Mouse (Mus musculus) heart, embryonic 14.5 days (tissue): ENCODE results near the gene Phldb2. TPM values are rescaled to one million over a fixed set of nuclear protein-coding genes. Genes with fewer than 3 reads are reported as not detected.

Experiments
- ATAC-seq: fragments of 200-750 bp; cut with Nextera tagmentation; 2 replicates; pipeline ENCODE4 v1.8.0; 2017; ENCODE audit warnings: low read depth, moderate TSS enrichment; ENCODE audit not compliant: insufficient number of reproducible peaks, insufficient read depth, low FRiP score
- H3K27ac ChIP-seq, 2 experiments: fragments of 200-500 bp in 1 of 2; fragments of 300-500 bp in 1 of 2; sonication (generic) in 1 of 2; replicated peaks in 1 of 2; 2 replicates each; pipeline ENCODE4 v1.5.1; 2012 to 2014; ENCODE audit warnings: low read depth in 2 of 2, low read length in 2 of 2, control low read depth in 1 of 2, mild to moderate bottlenecking in 1 of 2, mixed read lengths in 1 of 2; ENCODE audit not compliant: control insufficient read depth in 1 of 2, insufficient read depth in 1 of 2
- H3K27me3 ChIP-seq: fragments of 300-500 bp; sonication (generic); 2 replicates; pipeline ENCODE4 v1.6.1; 2014; ENCODE audit warnings: mild to moderate bottlenecking, low read length, control low read depth; ENCODE audit not compliant: control insufficient read depth, insufficient read depth
- H3K36me3 ChIP-seq: fragments of 300-500 bp; sonication (generic); 2 replicates; pipeline ENCODE4 v1.6.1; 2014; ENCODE audit warnings: mild to moderate bottlenecking, control low read depth, low read length, mixed read lengths; ENCODE audit not compliant: control insufficient read depth, insufficient read depth
- H3K4me1 ChIP-seq, 2 experiments: fragments of 200-500 bp in 1 of 2; fragments of 300-500 bp in 1 of 2; sonication (generic) in 1 of 2; 2 replicates each; pipeline ENCODE4 v1.6.1; 2012 to 2014; ENCODE audit warnings: low read length in 2 of 2, control low read depth in 1 of 2, mixed read lengths in 1 of 2; ENCODE audit not compliant: control insufficient read depth in 2 of 2, insufficient read depth in 2 of 2
- H3K4me2 ChIP-seq: fragments of 300-500 bp; sonication (generic); 2 replicates; pipeline ENCODE4 v1.6.1; 2014; ENCODE audit warnings: mild to moderate bottlenecking, low read length
- H3K4me3 ChIP-seq, 2 experiments: fragments of 200-500 bp in 1 of 2; fragments of 300-500 bp in 1 of 2; sonication (generic) in 1 of 2; 2 replicates each; pipeline ENCODE4 v1.5.1; 2012 to 2014; ENCODE audit warnings: low read length in 2 of 2, mild to moderate bottlenecking in 2 of 2, control low read depth in 1 of 2, low read depth in 1 of 2, moderate library complexity in 1 of 2; ENCODE audit not compliant: control insufficient read depth in 1 of 2, insufficient read depth in 1 of 2
- H3K9ac ChIP-seq: fragments of 300-500 bp; sonication (generic); 2 replicates; pipeline ENCODE4 v1.6.1; 2014; ENCODE audit warnings: mild to moderate bottlenecking, low read length
- H3K9me3 ChIP-seq: fragments of 300-500 bp; sonication (generic); 2 replicates; pipeline ENCODE4 v1.6.1; 2016; ENCODE audit warnings: low read length, control low read depth; ENCODE audit not compliant: control insufficient read depth
- WGBS: fragments of 180-500 bp; shearing (Covaris S2); extraction: QIAGEN DNeasy Blood & Tissue Kit; methylation state at CpG from one replicate; pipeline ENCODE4 v1.1.7; 2014; 5-methylcytosine and 5-hydroxymethylcytosine counted together
- polyA plus RNA-seq: library from polyadenylated mRNA; unstranded; fragments of >200 nt; fragmentation: Nextera tagmentation; extraction: Ambion mirVana; gene quantifications from 2 replicates; pipeline ENCODE4 v1.2.1, GENCODE M21; 2014

Gene Phldb2
- polyA plus RNA-seq, 1 experiment from 2014 or later = 42.9 TPM

DNA sequence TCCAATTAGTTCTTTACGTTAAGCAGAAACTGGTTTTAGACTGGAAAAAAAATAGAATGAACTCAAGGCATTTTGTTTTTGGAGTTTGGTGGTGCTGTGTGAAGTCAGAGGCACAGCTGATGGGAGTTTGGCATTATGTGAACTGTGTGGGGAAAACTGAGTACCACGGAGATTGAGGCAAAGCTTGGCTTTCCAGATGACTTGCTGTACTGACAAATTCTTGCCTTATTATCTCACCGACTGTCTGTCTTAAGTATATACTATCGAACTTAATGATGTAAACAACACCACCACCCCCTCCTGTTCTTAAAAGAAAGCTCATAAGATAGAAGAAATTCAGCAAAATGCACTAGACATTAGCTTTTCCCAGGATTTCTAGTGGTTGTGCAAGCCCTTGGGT lies 129.4 kb downstream of the Phldb2 start:
- Histone ChIP-seq H3K4me1 (no peaks in the 10 kb centered on the region), H3K9me3 (peaks cover 5% of the 10 kb centered on the region; the same call in 1 of the 2 replicates), H3K36me3 (peaks cover 58% of the 10 kb centered on the region), H3K27ac (no peak overlapping the region), H3K9ac (no peak overlapping the region), H3K4me3 (no peak overlapping the region), H3K27me3 (no peaks in the 10 kb centered on the region), H3K4me2 (no peak overlapping the region)
- 75% methylated on average over 4 of the region's 4 CpGs for WGBS
- no peak for ATAC-seq

DNA sequence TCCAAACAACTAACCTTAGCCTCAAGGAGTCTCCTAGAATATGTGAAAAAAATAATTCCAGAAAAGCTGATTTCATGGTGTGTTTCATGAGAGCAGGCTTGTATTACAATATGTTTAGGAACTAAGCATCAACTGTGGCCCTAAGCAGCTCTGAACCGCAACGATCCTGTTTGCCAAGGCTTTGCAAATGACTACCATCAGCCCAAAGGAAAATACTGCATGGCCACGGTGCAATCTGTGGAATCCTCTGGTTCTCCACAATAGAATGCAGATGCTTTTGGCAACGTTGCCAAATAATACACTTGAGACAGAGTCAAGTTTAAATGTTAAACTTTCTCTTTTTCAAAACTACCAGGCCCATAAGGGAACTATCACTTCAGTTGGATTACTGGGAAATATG lies 133.5 kb downstream of the Phldb2 start:
- H3K27me3 ChIP-seq = no peaks in the 10 kb centered on the region
- no peaks in the 10 kb centered on the region for H3K9me3 ChIP-seq
- no peak for ATAC-seq
- H3K9ac ChIP-seq = no peak overlapping the region
- no peak overlapping the region for H3K27ac ChIP-seq
- H3K4me3 ChIP-seq = no peak overlapping the region
- H3K36me3 ChIP-seq = peaks cover 55% of the 10 kb centered on the region
- no peak overlapping the region for H3K4me2 ChIP-seq
- H3K4me1 ChIP-seq = no peaks in the 10 kb centered on the region
- WGBS = 84% methylated on average over 4 of the region's 4 CpGs

DNA sequence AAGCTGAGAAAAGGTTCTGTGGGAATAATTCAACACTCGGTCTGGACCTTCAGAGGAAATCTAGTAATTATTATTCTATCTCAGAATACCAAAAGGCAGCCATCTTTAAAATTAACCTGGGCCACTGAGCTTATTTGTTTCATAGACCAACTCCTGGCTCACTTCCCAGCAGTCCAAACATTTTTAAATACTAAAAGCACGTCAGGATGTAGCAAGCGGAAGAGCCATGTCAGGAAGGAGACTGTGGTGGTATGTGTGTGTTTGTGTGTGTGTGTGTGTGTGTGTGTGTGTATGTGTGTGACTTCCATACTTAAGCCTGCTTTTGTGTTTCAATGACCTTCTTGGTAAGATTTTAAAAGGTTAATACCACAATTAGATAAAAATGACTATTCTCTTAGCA lies 135.6 kb downstream of the Phldb2 start:
- ATAC-seq = no peak
- Histone ChIP-seq H3K36me3 (peaks cover 43% of the 10 kb centered on the region), H3K27ac (no peak overlapping the region), H3K9me3 (no peaks in the 10 kb centered on the region), H3K4me1 (no peaks in the 10 kb centered on the region), H3K4me2 (no peak overlapping the region), H3K27me3 (no peaks in the 10 kb centered on the region), H3K9ac (no peak overlapping the region), H3K4me3 (no peak overlapping the region)
- 72% methylated on average over 3 of the region's 3 CpGs for WGBS

GRCm38 (mm10) chr16:45816670-45817069 lies 136.7 kb downstream of the Phldb2 start:
- Histone ChIP-seq H3K4me3 (no peak overlapping the region), H3K4me2 (no peak overlapping the region), H3K4me1 (peaks cover 0 to 3% of the 10 kb centered on the region in 2 experiments; a peak in 1 of 4 replicates), H3K27ac (no peak overlapping the region), H3K27me3 (no peaks in the 10 kb centered on the region), H3K36me3 (peaks cover 37% of the 10 kb centered on the region), H3K9me3 (no peaks in the 10 kb centered on the region), H3K9ac (no peak overlapping the region)
- ATAC-seq = no peak

DNA sequence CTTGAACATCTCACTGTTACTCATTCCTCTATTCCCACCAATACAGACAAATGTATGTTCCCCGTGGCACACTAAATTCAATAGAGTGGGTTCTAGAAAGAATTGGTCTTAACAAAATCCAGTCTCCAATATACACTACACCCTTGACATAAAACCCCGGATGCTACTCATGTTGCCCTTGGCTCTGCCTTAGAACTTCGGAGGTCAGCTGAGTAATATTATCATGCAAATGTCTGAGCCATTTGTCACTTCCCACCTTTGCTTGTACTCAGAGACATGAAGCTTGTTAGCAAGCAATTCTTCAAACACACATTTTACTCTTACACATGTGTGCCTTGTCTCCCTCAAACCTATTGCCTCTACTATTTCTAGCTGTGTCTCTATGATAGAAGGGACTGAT lies 138.8 kb downstream of the Phldb2 start:
- no peak overlapping the region for H3K4me2 ChIP-seq
- H3K4me3 ChIP-seq = no peak overlapping the region
- H3K36me3 ChIP-seq = peaks cover 26% of the 10 kb centered on the region
- H3K4me1 ChIP-seq = peaks cover 12 to 24% of the 10 kb centered on the region in 2 experiments
- no peak overlapping the region for H3K9ac ChIP-seq
- no peaks in the 10 kb centered on the region for H3K9me3 ChIP-seq
- no peaks in the 10 kb centered on the region for H3K27me3 ChIP-seq
- no peak overlapping the region for H3K27ac ChIP-seq
- WGBS = 82% methylated on average over 3 of the region's 3 CpGs
- no peak for ATAC-seq

DNA sequence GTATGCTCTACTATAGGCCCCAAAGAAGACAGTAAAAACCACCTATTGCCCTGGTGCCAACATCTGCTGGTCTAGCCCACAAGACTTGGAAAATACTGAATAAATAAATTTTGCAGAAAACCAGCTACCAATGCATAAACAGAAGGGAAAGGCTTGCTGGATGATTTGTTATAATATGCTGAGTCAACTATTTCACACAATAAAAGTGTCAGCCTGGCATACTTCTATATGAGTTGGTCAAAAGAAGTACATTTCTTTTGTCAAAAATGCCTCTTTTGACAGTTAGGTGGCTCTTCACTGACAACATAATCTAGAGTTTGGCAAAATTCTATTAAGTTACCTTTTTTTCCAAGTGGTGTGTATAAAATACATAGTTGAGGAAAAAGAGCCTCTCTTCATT lies 141.6 kb downstream of the Phldb2 start:
- Histone ChIP-seq H3K27me3 (no peaks in the 10 kb centered on the region), H3K4me3 (no peak overlapping the region), H3K27ac (no peak overlapping the region), H3K4me1 (peaks cover 12 to 24% of the 10 kb centered on the region in 2 experiments), H3K9ac (no peak overlapping the region), H3K9me3 (no peaks in the 10 kb centered on the region), H3K36me3 (peaks cover 33% of the 10 kb centered on the region), H3K4me2 (no peak overlapping the region)
- ATAC-seq = no peak

- Histone ChIP-seq H3K9me3 (no peaks in the 10 kb centered on the region), H3K36me3 (peaks cover 40% of the 10 kb centered on the region), H3K4me2 (peak overlapping the region; percentile 38), H3K9ac (peak overlapping the region; percentile 18; the same call in 1 of the 2 replicates), H3K27me3 (no peaks in the 10 kb centered on the region), H3K4me3 (no peak overlapping the region), H3K27ac (peak overlapping the region; percentile 53 to 68), H3K4me1 (peaks cover 12 to 24% of the 10 kb centered on the region in 2 experiments)
- 0 out of 2 replicates have a peak, but pooled peaks have one; percentile 17 for ATAC-seq
- WGBS = 8% methylated on average over 6 of the region's 6 CpGs
Measured at GRCm38 (mm10) chr16:45810829-45811326, 142.5 kb downstream of the Phldb2 start.

DNA sequence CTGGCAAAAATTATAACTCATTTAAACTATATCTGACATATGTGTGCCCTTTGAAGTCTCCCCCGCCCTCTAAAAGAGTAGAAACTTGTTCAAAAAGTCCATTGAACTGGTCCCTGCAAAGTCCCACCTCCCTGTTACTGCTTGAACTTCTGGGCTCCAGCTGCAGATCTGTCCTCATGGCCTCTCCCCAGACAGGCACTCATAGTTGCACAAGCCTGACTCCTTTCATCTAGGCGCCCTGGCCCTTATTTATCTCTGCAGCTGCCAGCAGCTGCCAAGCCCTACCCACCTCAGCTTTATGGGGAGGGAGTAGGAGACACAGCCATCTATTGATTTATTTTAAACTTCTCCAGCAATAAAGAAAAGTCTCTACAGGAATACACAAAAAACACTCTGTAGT lies 143.2 kb downstream of the Phldb2 start:
- peak; percentile 64; the same call in 1 of the 2 replicates for ATAC-seq
- Histone ChIP-seq H3K9ac (no peak overlapping the region), H3K4me3 (no peak overlapping the region), H3K9me3 (no peaks in the 10 kb centered on the region), H3K4me2 (peak overlapping the region; percentile 38; the same call in 1 of the 2 replicates), H3K36me3 (peaks cover 46% of the 10 kb centered on the region), H3K27ac (peak overlapping the region; percentile 53 to 68), H3K27me3 (no peaks in the 10 kb centered on the region), H3K4me1 (peaks cover 12 to 24% of the 10 kb centered on the region in 2 experiments)
- 45% methylated on average over 2 of the region's 2 CpGs for WGBS
